Mouse (Mus musculus) stomach, embryonic 14.5 days (tissue): ENCODE data around the gene AC109138.7. TPM values are rescaled to one million over a fixed set of nuclear protein-coding genes. Genes with fewer than 3 reads are reported as not detected.

Experiments
- ATAC-seq: fragments of 200-750 bp; cut with Nextera tagmentation; 2 replicates; pipeline ENCODE4 v1.8.0; 2017; ENCODE audit warnings: low read depth, moderate TSS enrichment; ENCODE audit not compliant: insufficient number of reproducible peaks, insufficient read depth, low FRiP score
- H3K27ac ChIP-seq: fragments of 300-500 bp; sonication (generic); 2 replicates; pipeline ENCODE4 v1.5.1; 2014; ENCODE audit warnings: mild to moderate bottlenecking, low read length, moderate library complexity, mixed read lengths
- H3K27me3 ChIP-seq: fragments of 300-500 bp; sonication (generic); 2 replicates; pipeline ENCODE4 v1.6.1; 2014; ENCODE audit warnings: low read length, control low read depth, mixed read lengths; ENCODE audit not compliant: control insufficient read depth, insufficient read depth
- H3K36me3 ChIP-seq: fragments of 300-500 bp; sonication (generic); 2 replicates; pipeline ENCODE4 v1.6.1; 2014; ENCODE audit warnings: mild to moderate bottlenecking, control low read depth, low read length, moderate library complexity, mixed read lengths; ENCODE audit not compliant: control insufficient read depth, insufficient read depth
- H3K4me1 ChIP-seq: fragments of 300-500 bp; sonication (generic); 2 replicates; pipeline ENCODE4 v1.6.1; 2014; ENCODE audit warnings: low read length, control low read depth, mixed read lengths; ENCODE audit not compliant: control insufficient read depth, insufficient read depth
- H3K4me2 ChIP-seq: fragments of 300-500 bp; sonication (generic); replicated peaks from 2 replicates; pipeline ENCODE4 v1.6.1; 2014; ENCODE audit warnings: low read depth, low read length, control low read depth
- H3K4me3 ChIP-seq: fragments of 300-500 bp; sonication (generic); 2 replicates; pipeline ENCODE4 v1.5.1; 2014; ENCODE audit warnings: low read depth, low read length, control low read depth
- H3K9ac ChIP-seq: fragments of 300-500 bp; sonication (generic); replicated peaks from 2 replicates; pipeline ENCODE4 v1.6.1; 2014; ENCODE audit warnings: low read depth, mild to moderate bottlenecking, control low read depth, low read length, moderate library complexity, mixed read lengths
- H3K9me3 ChIP-seq: fragments of 300-500 bp; sonication (generic); 2 replicates; pipeline ENCODE4 v1.6.1; 2016; ENCODE audit warnings: low read depth, low read length, control low read depth; ENCODE audit not compliant: control insufficient read depth
- WGBS: fragments of 180-500 bp; shearing (Covaris S2); extraction: QIAGEN DNeasy Blood & Tissue Kit; methylation state at CpG from one replicate; pipeline ENCODE4 v1.1.7; 2014; 5-methylcytosine and 5-hydroxymethylcytosine counted together
- polyA plus RNA-seq: library from polyadenylated mRNA; unstranded; fragments of >200 nt; fragmentation: Nextera tagmentation; extraction: Ambion mirVana; gene quantifications from 2 replicates; pipeline ENCODE4 v1.2.1, GENCODE M21; 2014

The AC109138.7 gene
- polyA plus RNA-seq, 1 experiment from 2014 or later = not detected

- WGBS = 17% methylated on average over 8 of the region's 8 CpGs
- H3K36me3 ChIP-seq = no peaks in the 10 kb centered on the region
- H3K4me2 ChIP-seq = no peak overlapping the region
- no peak overlapping the region; the same call in 1 of the 2 replicates for H3K9ac ChIP-seq
- H3K4me3 ChIP-seq = no peak overlapping the region
- no peaks in the 10 kb centered on the region for H3K9me3 ChIP-seq
- peak; percentile 39 for ATAC-seq
- H3K27me3 ChIP-seq = no peaks in the 10 kb centered on the region
- peaks cover 24% of the 10 kb centered on the region; the same call in 1 of the 2 replicates for H3K4me1 ChIP-seq
- H3K27ac ChIP-seq = no peak overlapping the region
Measured at GRCm38 (mm10) chr19:4227894-4228678, 13.9 kb downstream of the AC109138.7 start.

- H3K9ac ChIP-seq = no peak overlapping the region
- H3K4me2 ChIP-seq = no peak overlapping the region
- no peaks in the 10 kb centered on the region for H3K36me3 ChIP-seq
- peaks cover 24% of the 10 kb centered on the region; the same call in 1 of the 2 replicates for H3K4me1 ChIP-seq
- no peak for ATAC-seq
- H3K4me3 ChIP-seq = no peak overlapping the region
- H3K27ac ChIP-seq = no peak overlapping the region
- H3K27me3 ChIP-seq = no peaks in the 10 kb centered on the region
- 58% methylated on average over 4 of the region's 4 CpGs for whole genome bisulfite sequencing
- no peaks in the 10 kb centered on the region for H3K9me3 ChIP-seq
Measured at GRCm38 (mm10) chr19:4228891-4229290, 14.7 kb downstream of the AC109138.7 start.

- H3K4me2 ChIP-seq = no peak overlapping the region
- H3K4me1 ChIP-seq = peaks cover 24% of the 10 kb centered on the region; the same call in 1 of the 2 replicates
- no peaks in the 10 kb centered on the region for H3K27me3 ChIP-seq
- ATAC-seq = peak; percentile 39
- H3K9me3 ChIP-seq = no peaks in the 10 kb centered on the region
- H3K4me3 ChIP-seq = no peak overlapping the region
- H3K36me3 ChIP-seq = no peaks in the 10 kb centered on the region
- peak overlapping the region; percentile 44; the same call in 1 of the 2 replicates for H3K27ac ChIP-seq
- 31% methylated on average over 9 of the region's 9 CpGs for WGBS
- 0 out of 2 replicates have a peak overlapping the region, but pooled peaks have one; percentile 18 for H3K9ac ChIP-seq
Measured at GRCm38 (mm10) chr19:4229451-4230076, 15.4 kb downstream of the AC109138.7 start.

- peak overlapping the region; percentile 44; the same call in 1 of the 2 replicates for H3K27ac ChIP-seq
- H3K4me3 ChIP-seq = no peak overlapping the region
- H3K9me3 ChIP-seq = no peaks in the 10 kb centered on the region
- no peaks in the 10 kb centered on the region for H3K27me3 ChIP-seq
- ATAC-seq = no peak
- H3K4me2 ChIP-seq = no peak overlapping the region
- peaks cover 24% of the 10 kb centered on the region; the same call in 1 of the 2 replicates for H3K4me1 ChIP-seq
- no peaks in the 10 kb centered on the region for H3K36me3 ChIP-seq
- H3K9ac ChIP-seq = no peak overlapping the region
- 72% methylated on average over 8 of the region's 8 CpGs for WGBS
Measured at GRCm38 (mm10) chr19:4230415-4230814, 16.3 kb downstream of the AC109138.7 start.

GRCm38 (mm10) chr19:4231253-4232185, 17.4 kb downstream of the AC109138.7 start, which contains the start of gene Pold4:
Gene Pold4 (plus strand): TSS chr19:4231899.
- no peaks in the 10 kb centered on the region for H3K36me3 ChIP-seq
- peak within 1 kb of the TSS; percentile 69; the same call in 1 of the 2 replicates for H3K27ac ChIP-seq
- peak; percentile 85 for ATAC-seq
- 11% methylated on average over 26 of the region's 26 CpGs for WGBS
- H3K27me3 ChIP-seq = no peaks in the 10 kb centered on the region
- peak within 1 kb of the TSS; percentile 41 for H3K4me3 ChIP-seq
- peaks cover 24% of the 10 kb centered on the region; the same call in 1 of the 2 replicates for H3K4me1 ChIP-seq
- H3K4me2 ChIP-seq = peak within 1 kb of the TSS; percentile 57
- no peaks in the 10 kb centered on the region for H3K9me3 ChIP-seq
- H3K9ac ChIP-seq = peak within 1 kb of the TSS; percentile 37

GRCm38 (mm10) chr19:4232186-4232572, 18.0 kb downstream of the AC109138.7 start:
- peaks cover 24% of the 10 kb centered on the region; the same call in 1 of the 2 replicates for H3K4me1 ChIP-seq
- H3K27me3 ChIP-seq = no peaks in the 10 kb centered on the region
- peak overlapping the region; percentile 41 for H3K4me3 ChIP-seq
- no peak for ATAC-seq
- H3K4me2 ChIP-seq = peak overlapping the region; percentile 57
- peak overlapping the region; percentile 66; the same call in 1 of the 2 replicates for H3K27ac ChIP-seq
- no peaks in the 10 kb centered on the region for H3K9me3 ChIP-seq
- peak overlapping the region; percentile 37 for H3K9ac ChIP-seq
- no peaks in the 10 kb centered on the region for H3K36me3 ChIP-seq
- WGBS = 33% methylated on average over 2 of the region's 2 CpGs

- H3K4me2 ChIP-seq = peak overlapping the region; percentile 57
- no peak overlapping the region for H3K27ac ChIP-seq
- H3K27me3 ChIP-seq = no peaks in the 10 kb centered on the region
- H3K9ac ChIP-seq = 0 out of 2 replicates have a peak overlapping the region, but pooled peaks have one; percentile 10
- 76% methylated on average over 7 of the region's 7 CpGs for WGBS
- H3K9me3 ChIP-seq = no peaks in the 10 kb centered on the region
- no peak overlapping the region for H3K4me3 ChIP-seq
- no peaks in the 10 kb centered on the region for H3K36me3 ChIP-seq
- peaks cover 24% of the 10 kb centered on the region; the same call in 1 of the 2 replicates for H3K4me1 ChIP-seq
- ATAC-seq = no peak
Measured at GRCm38 (mm10) chr19:4232651-4233050, 18.5 kb downstream of the AC109138.7 start.
